Mouse (Mus musculus) heart, postnatal 10 days (tissue): ENCODE results near the gene Mtnr1b. TPM values are rescaled to one million over a fixed set of nuclear protein-coding genes. Genes with fewer than 3 reads are reported as not detected.
A peak's percentile ranks its signal among the peaks of the same experiment; 100 is the strongest.

Experiments
- DNase-seq, 2 experiments: peaks; one replicate each; pipeline ENCODE4 v3.0.0; 2021
- intact Hi-C: fragments of 180-260 bp; cut with DNase I; formaldehyde crosslinking; loops from one replicate; pipeline ENCODE4 v1.15.1; 2025
- total RNA-seq, 2 experiments: library from RNA; stranded (reverse); gene quantifications; 2 replicates each; pipeline ENCODE4 v1.2.3; 2021

Mtnr1b gene
- total RNA-seq, 2 experiments from 2014 or later, result not detected

DNA sequence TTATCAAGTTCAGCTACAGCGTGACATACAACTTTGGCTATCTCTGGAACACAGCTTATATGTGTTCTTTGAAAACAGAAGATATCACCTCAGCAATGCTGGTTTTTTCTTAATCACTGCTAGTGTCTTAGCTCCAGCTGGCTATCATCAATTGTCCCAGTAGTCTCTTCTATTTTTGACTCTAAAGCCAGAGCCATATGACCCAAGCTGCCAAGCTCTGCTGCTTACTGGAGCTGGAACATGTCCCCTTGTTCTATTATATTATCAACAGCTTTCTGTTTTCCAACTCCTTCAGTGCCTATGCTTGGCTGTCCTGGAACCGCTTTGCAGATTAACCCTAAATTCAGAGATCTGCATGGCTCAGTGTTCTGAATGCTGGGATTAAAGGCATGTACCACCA, 70.1 kb downstream of the Mtnr1b start:
- DNase-seq, result peak; percentile 10 to 28
- intact Hi-C loops, result no loop called here

DNA sequence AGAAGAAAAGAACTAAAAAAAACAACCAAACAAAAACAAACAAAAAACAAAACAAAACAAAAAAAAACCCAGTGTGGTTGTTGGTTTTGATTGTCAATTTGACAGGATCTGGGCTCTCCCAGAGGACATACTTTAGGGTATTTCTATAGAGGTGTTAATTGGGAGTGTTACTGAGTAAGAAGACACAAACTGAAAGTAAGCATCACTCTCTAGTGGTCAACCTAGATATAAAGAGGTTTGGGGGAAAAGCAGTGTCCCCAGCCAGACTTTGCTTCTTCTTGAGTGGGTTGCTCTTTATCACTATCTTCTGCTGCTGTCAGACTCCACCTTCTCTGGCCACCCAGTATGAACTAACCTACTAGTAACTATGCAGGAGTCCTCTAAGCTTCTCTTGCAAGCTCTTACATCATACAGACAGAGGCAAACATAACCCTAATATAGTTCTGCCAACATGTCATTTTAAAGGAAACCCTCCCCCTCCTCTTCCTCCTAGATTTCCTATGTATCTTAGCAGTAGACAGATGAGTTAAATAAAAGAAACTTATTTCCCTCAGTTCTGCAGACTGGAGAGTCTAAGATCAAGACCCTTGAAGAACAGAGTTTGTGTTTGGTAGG, 71.8 kb downstream of the Mtnr1b start:
- intact Hi-C loops, result no loop called here
- no peak for DNase-seq

DNA sequence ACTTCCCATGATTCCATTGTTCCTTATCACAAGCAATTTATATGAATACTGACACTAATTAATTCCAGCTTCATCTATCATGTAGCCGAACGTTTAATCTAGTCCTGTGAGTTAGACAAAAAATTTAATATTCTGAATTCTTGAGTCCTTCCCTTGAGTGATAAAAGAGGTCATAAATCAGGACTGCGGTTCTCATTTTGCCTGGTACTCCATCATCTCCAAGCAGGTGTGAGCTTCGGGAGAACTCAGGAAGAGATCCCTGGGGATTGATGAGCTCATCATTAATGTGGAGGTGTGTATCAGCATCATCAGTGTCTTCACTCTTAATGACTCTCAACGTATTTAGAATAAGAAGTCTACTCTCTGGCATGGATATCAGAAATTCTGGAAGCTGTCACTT, 74.0 kb downstream of the Mtnr1b start:
- intact Hi-C loops, result no loop called here
- no peak for DNase-seq

DNA sequence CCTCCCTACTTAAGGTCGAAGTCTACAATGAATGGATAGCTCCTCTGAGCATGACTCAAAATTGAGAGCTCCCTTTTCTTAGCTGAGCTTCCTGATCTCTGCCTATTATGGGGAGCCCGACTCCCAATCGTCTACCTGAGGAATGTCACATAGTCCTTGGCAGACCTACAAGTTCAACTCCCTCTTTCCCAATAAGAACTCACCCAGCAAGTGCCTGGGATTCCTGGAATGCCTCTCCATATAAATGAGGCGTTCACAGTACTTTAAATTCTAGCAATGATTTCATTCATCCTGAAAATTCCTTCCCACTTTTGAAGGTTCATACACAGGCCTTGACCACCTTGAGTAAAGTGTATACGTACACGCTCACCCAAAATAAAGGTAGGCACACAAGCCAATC, 79.9 kb downstream of the Mtnr1b start:
- DNase-seq, result no peak
- intact Hi-C loops, result no loop called here

DNA sequence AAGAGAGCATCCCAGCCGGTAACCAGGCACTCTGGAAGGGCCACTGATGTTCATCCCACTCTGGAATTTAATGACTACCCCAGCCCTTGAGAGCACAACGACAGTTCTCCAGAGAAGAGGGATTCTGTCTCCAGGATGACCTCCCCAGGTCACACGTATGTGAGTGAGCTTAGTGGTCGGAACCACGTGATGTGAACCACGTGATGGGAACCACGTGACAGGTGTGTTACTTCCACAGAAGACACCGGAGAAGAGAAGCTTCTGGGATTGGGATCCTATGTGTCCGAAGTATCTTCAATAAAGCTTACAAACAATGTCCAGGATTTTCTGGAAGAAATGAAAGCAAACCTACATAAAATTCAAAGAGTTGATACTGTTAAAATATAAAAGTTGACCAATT, 82.3 kb downstream of the Mtnr1b start:
- intact Hi-C loops, result no loop called here
- no peak for DNase-seq

DNA sequence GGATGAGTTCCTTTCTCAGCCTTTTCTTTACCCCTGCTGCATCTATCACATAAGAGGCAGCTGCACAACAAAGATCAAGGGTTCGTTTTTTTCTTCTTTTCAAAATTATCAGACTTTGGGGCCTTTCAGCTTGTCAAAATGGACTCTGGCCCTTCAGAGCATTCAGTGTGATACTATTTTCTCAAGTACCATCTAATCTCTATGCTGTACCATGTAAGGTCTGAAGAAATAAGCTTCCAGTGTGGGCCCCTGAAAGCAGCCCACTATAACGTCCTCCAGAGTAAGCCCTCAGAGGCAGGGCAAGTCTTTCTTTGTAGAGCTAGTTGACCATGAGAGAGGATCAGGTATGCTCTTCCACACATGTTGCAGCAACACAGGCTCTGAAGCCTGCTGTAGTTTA, 87.7 kb downstream of the Mtnr1b start:
- intact Hi-C loops, result no loop called here

DNA sequence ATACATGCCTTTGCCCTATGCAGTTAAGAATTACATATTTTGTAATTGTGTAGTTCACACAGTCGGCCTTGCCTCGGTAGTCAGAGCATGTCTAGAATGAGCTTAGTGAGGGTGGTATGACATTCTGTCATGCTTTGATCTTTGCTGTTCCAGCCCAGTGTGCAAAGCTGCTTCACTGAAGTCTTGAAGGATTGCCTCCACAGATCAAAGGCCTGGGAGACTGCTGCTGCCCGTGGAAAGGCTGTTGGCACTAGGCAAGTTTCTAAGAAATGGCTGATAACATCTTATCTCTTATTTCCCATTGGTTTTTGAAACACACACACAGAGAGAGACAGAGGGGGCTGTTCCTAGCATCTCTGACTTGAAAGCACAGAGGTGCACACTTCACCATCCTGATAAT, 88.2 kb downstream of the Mtnr1b start:
- no peak for DNase-seq
- intact Hi-C loops, result no loop called here

More for the DNA sequence above, 87.7 kb downstream of the Mtnr1b start:
- DNase-seq, result no peak

DNA sequence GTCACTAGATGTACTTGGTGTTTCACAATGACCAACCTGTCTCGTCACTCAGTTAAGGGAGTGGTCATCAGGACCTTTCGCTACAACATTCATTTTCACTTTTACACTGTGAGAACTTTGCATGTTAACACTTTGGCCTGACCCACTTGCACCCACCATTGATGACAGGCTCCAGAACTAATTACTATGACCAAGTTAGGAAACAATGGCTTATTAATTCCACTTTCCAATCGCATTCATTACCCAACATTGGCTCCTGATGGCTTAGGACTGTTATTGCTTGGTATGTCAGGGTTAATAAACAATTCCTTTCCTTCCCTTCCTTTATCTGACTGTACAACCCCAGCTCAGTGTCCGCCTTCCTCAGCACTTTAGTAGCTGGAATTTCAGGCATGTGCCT, 92.4 kb downstream of the Mtnr1b start:
- intact Hi-C loops, result no loop called here
- no peak for DNase-seq

DNA sequence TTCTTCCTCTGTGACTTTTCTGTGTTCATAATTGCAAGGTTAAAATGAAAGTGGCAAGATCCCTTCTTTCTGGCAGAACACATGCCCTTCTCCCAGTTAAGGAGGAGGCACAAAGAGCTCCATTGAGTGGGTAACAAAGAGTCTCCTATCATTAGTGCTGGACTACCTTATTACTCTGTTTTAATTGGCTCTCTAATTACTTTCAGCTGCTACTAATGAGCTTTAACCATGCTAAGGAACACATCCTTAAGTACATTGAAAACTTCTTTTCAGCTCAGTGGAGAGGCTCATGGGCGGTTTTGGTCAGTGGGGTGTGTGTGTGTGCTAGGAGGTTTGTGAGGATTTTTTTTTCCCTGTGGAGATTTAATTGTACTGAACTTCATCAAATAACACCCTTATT, 99.4 kb downstream of the Mtnr1b start:
- DNase-seq, result no peak
- intact Hi-C loops, result no loop called here

Other genes starting within 250 kb of the Mtnr1b start
- gene Deup1, start 246.6 kb downstream of the Mtnr1b start, total RNA-seq, result under 1 TPM; 0.12 to 0.32 TPM
- 10 to 100 TPM; 15.7 to 16.2 TPM for gene Slc36a4, start 164.8 kb downstream of the Mtnr1b start, total RNA-seq